Mouse (Mus musculus) embryonic fibroblast, embryonic 13.5 days (primary cell): ENCODE measurements around the gene Lpo.

Experiments used
- CTCF ChIP-seq: IDR thresholded peaks from 2 replicates; pipeline ENCODE4 v1.5.1; 2011; ENCODE audit warnings: mild to moderate bottlenecking, control low read depth, low read length, moderate library complexity, borderline replicate concordance; ENCODE audit not compliant: insufficient read depth
- POLR2A ChIP-seq: IDR thresholded peaks from 2 replicates; pipeline ENCODE4 v1.6.1; 2011; ENCODE audit warnings: low read depth, mild to moderate bottlenecking, control low read depth, low read length, moderate library complexity

DNA sequence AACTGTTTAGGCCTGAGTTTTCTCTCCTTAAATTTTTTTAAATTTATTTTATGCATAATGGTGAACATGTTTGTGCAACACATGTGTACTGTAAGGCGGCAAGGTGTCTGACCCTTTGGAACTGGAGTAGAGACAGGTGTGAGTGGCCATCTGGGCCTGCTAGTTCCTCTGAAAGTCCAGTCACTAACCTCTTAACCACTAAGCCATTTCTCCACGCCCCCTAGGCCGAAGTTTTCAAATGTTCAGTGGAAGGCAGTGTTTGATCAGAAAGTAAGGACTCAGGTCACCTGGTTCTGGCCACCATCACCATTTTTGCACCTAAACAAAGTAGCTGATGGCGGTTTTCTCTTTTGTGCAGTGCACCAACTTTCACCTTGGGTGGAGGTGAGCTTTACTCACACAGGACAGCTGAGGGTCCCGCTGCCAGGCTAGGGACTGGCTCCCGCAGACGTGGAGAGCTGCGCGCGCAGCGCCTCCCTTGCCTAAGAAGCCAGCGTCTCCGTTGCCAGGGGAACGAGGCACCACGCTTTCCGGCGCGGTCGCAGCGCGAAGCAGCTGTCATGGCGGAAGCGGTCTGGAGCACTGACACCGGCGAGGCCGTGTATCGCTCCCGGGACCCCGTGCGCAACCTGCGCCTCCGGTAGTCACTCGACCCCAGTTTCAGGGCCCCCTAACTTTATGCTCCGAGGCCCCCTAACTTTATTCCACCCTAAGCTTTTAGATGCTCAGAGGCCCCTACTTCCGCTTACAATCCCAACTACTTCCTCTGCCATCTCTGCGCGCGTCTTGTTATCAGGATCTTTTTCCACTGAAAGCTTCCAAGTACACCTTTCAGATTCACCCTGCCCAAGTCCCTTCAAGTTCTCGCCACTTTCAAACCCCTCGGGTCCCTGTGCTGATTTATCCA, 24.9 kb upstream of the Lpo start, which contains the start of gene Mks1:
- TF ChIP-seq POLR2A (peak; percentile 67), CTCF (no peak)
